Mouse (Mus musculus): ENCODE data around the gene Isy1.

GRCm38 (mm10) chr6:87797321-87797720 lies 41.3 kb downstream of the Isy1 start:
- TF ChIP-seq ZC3H11A (IDR thresholded peaks at IDR 0.05; ENCODE audit: low read depth, low read length) (no peak), POLR2A (IDR thresholded peaks at IDR 0.05; ENCODE audit: low read depth, low read length) (no peak), JUN (IDR thresholded peaks at IDR 0.05; ENCODE audit: insufficient read depth, low read depth, low read length) (no peak), BHLHE40 (IDR thresholded peaks at IDR 0.05; ENCODE audit: low read depth, low read length) (no peak), MAX (IDR thresholded peaks at IDR 0.05; ENCODE audit: low read length) (no peak), CTCF (conservative IDR thresholded peaks at IDR 0.05 in 1 of 2, IDR thresholded peaks at IDR 0.05 in 1 of 2; ENCODE audit: low read depth in 2 of 2, low read length in 2 of 2) (no peak), ZNF384 (IDR thresholded peaks at IDR 0.05; ENCODE audit: low read depth, low read length) (no peak), HCFC1 (IDR thresholded peaks at IDR 0.05; ENCODE audit: low read depth, low read length) (no peak), EP300 (IDR thresholded peaks at IDR 0.05; ENCODE audit: low read length) (no peak), USF2 (conservative IDR thresholded peaks at IDR 0.05; ENCODE audit: low read depth, low read length) (no peak), ETS1 (conservative IDR thresholded peaks at IDR 0.05; ENCODE audit: low read depth, low read length) (no peak), USF1 (IDR thresholded peaks at IDR 0.05; ENCODE audit: low read depth, low read length) (no peak), SIN3A (IDR thresholded peaks at IDR 0.05; ENCODE audit: low read length) (no peak), CHD2 (IDR thresholded peaks at IDR 0.05; ENCODE audit: low read length) (no peak)

All from CH12.LX (cell line).